Mouse (Mus musculus) heart, embryonic 15.5 days (tissue): Measurements from ENCODE around the gene Gm10770. TPM values are rescaled to one million over a fixed set of nuclear protein-coding genes. Genes with fewer than 3 reads are reported as not detected.

Experiments
- polyA plus RNA-seq: library from polyadenylated mRNA; unstranded; fragments of >200 nt; fragmentation: Nextera tagmentation; extraction: Ambion mirVana; gene quantifications from 2 replicates; pipeline ENCODE4 v1.2.1, GENCODE M21; 2015

The Gm10770 gene
- polyA plus RNA-seq, 1 experiment from 2014 or later, result not detected

Other genes with a start within 250 kb of the Gm10770 start
- 5.2 and 5.5 TPM in 2 replicates for gene Zfp120, start 43.0 kb downstream of the Gm10770 start, polyA plus RNA-seq
- gene Gm14139, start 2.1 kb upstream of the Gm10770 start, polyA plus RNA-seq, result not detected in 2 replicates
- 4.1 and 4.9 TPM in 2 replicates for gene Zfp937, start 38.4 kb upstream of the Gm10770 start, polyA plus RNA-seq
- 2.0 and 2.7 TPM in 2 replicates for gene Gm21994, start 75.9 kb upstream of the Gm10770 start, polyA plus RNA-seq
- not detected in 2 replicates for gene Gm14124, start 77.8 kb upstream of the Gm10770 start, polyA plus RNA-seq
- gene Gm10130, start 144.0 kb upstream of the Gm10770 start, polyA plus RNA-seq, result 1.9 TPM in 1 of 2 replicates, not detected in the other
- 4.1 and 4.7 TPM in 2 replicates for gene 3300002I08Rik, start 183.1 kb upstream of the Gm10770 start, polyA plus RNA-seq